Mouse (Mus musculus) gastrocnemius, adult 2 months (tissue): ENCODE data around the gene Strn4. TPM values are rescaled to one million over a fixed set of nuclear protein-coding genes. Genes with fewer than 3 reads are reported as not detected.

ENCODE experiments used
- DNase-seq: peaks from one replicate; pipeline ENCODE4 v3.0.0; 2022
- H3K27ac ChIP-seq: fragments of 200-600 bp; 2 replicates; pipeline ENCODE4 v1.8.1; 2022; ENCODE audit warnings: mild to moderate bottlenecking
- H3K4me3 ChIP-seq: fragments of 200-600 bp; 2 replicates; pipeline ENCODE4 v1.8.1; 2022; ENCODE audit warnings: mild to moderate bottlenecking, moderate library complexity
- CTCF ChIP-seq: fragments of 200-600 bp; IDR thresholded peaks from 2 replicates; pipeline ENCODE4 v1.8.1; 2022; ENCODE audit warnings: antibody characterized with exemption, mild to moderate bottlenecking, moderate library complexity
- intact Hi-C: fragments of 180-260 bp; cut with DNase I; formaldehyde crosslinking; loops from one replicate; pipeline ENCODE4 v1.15.1; 2025
- total RNA-seq, 2 experiments: library from RNA; stranded (reverse); gene quantifications; 2 replicates each; pipeline ENCODE4 v1.2.3; 2021

The Strn4 gene
- total RNA-seq, 2 experiments from 2014 or later = 16.2 to 16.6 TPM

DNA sequence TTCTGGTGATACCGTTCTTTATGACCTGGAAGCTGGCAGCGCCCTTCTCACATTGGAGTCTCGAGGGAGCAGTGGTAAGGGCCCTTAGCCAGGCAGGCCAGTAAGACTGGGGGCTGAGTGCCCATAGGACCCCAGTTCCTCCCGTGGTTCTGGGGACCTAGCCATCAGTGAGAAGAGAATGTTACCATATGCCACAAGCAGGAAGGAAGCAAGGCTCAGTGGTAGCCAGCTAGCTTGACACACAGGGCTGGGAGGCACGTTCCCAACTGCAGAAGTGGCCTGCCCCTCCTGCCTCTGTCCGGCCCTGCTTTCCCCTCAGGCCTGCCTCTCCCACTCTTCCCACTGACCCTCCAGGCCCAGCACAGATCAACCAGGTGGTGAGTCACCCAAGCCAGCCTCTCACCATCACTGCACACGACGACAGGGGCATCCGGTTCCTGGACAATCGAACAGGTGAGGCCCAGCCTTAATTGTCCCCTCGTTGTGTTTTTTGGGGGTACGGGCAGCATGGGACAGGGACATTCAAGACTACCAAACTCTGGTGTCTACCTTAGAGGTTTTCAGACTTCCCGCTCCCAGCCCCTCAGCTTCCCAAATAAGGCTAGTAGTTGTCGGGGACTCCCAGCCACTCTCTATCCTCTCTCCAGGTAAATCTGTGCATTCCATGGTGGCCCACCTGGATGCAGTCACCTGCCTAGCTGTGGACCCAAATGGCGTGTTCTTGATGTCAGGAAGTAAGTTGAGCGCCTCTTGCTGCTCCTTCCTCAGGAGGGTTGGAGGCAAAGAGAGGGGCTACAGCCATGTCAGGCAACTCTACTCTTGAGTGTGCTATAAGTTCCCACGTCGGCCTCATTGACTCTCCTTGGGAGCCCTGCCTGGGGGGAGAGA is 22.5 kb downstream of the Strn4 start:
- Histone ChIP-seq H3K27ac (no peak overlapping the region), H3K4me3 (no peak overlapping the region)
- TF ChIP-seq CTCF = no peak
- no peak for DNase-seq
- intact Hi-C loops = no loop called here

DNA sequence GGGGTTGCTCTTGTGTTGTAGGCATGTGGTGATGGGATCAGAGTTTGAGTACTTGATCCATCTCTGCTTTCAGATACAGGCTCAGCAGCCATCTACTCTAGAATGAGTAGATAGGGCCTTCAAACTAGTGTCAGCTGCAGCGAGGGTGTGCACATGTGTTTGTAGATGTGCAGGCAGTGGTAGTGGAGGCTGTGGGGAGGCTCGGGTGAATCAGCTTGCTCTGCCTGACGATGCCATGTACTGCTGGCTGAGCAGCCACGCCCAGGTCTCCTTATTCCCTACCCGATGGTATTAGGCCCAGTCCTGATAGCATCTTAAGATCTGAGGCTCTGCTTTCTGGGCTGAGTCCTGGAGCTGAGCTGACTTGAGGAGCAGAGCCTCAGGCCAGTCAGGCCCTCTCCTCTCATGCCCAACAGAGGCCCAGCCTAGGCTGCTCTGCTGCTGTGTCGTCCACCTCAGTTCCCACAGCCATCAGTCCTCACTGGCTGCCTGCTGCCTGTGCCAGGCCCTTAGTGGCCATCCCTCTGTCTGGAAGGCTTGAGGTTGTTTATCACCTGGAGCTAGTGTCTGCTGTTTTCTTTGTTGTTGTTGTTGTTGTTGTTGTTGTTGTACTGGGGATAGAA is 23.2 kb downstream of the Strn4 start:
- intact Hi-C loops = no loop called here
- DNase-seq = no peak
- Histone ChIP-seq H3K4me3 (no peak overlapping the region), H3K27ac (no peak overlapping the region)
- no peak for TF ChIP-seq CTCF

DNA sequence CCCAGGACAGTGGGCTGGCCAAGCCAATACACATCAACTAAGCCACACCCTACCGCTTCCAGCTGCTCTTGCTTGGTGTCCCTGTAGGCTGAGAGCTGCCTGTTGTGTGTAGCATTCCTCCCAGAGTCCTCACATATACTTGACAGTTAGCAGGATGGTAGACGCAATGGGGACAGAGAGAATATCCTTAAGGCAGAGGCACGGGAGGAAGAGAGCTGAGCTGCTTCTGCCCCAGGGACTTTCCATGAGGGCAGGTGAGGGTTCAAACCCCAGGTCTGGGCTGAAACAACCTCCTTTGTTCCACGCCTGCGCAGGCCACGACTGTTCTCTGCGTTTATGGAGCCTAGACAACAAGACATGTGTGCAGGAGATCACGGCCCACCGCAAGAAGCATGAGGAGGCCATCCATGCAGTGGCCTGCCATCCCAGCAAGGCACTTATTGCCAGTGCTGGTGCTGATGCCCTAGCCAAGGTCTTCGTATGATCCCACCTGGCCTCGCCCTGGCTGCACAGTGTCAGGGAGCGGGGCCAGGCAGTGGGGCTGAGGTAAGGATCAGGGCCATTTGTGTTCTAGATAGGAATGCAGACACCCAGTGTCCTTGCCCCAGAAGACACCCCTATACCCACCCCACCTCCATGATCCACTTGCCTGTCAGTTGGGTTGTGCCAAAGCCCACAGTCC is 23.9 kb downstream of the Strn4 start:
- Histone ChIP-seq H3K4me3 (no peak overlapping the region), H3K27ac (no peak overlapping the region)
- TF ChIP-seq CTCF = no peak
- no peak for DNase-seq
- intact Hi-C loops = no loop called here

DNA sequence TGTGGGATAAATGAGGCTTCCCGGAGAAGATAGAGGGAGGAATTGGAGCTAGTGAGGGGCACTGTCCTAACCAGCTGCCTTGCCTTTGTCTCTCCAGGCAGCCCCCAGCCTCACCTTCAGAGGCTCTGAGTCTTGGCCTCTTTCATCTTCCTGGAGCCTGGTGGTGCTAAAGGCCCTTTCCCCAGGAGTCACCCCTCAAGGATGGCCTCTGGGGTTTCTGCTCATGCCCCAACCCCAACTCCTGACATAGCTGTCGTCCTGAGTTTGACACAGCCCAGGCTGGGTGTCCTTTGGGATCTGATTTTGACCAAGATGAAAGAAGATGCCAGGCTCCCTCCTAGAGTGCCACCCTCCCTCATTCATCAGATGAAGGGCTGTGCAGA is 24.4 kb downstream of the Strn4 start:
- no peak overlapping the region for H3K4me3 ChIP-seq
- intact Hi-C loops = no loop called here
- TF ChIP-seq CTCF = no peak
- DNase-seq = no peak
- no peak overlapping the region for H3K27ac ChIP-seq

DNA sequence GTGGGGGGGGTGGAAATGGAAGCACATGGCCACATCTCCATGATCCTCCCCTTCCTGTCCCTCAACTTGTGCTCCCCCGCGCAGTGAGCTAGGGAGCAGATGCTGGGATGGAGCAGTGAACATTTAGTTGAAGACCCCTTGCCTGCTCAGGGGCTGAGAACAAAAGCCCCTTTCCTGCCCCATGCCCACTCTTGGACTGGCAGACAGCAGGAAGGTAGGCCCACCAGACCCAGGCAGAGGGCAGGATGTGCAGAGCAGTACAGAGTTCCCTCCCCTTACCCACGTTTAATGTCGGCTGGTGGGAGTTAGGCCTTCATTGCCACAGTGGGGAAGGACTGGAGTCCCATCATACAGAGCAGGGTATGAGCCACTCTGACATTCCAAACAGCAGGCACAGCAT is 25.4 kb downstream of the Strn4 start:
- Histone ChIP-seq H3K4me3 (no peak overlapping the region), H3K27ac (peak overlapping the region; percentile 93)
- intact Hi-C loops = no loop called here
- no peak for DNase-seq
- TF ChIP-seq CTCF = no peak

DNA sequence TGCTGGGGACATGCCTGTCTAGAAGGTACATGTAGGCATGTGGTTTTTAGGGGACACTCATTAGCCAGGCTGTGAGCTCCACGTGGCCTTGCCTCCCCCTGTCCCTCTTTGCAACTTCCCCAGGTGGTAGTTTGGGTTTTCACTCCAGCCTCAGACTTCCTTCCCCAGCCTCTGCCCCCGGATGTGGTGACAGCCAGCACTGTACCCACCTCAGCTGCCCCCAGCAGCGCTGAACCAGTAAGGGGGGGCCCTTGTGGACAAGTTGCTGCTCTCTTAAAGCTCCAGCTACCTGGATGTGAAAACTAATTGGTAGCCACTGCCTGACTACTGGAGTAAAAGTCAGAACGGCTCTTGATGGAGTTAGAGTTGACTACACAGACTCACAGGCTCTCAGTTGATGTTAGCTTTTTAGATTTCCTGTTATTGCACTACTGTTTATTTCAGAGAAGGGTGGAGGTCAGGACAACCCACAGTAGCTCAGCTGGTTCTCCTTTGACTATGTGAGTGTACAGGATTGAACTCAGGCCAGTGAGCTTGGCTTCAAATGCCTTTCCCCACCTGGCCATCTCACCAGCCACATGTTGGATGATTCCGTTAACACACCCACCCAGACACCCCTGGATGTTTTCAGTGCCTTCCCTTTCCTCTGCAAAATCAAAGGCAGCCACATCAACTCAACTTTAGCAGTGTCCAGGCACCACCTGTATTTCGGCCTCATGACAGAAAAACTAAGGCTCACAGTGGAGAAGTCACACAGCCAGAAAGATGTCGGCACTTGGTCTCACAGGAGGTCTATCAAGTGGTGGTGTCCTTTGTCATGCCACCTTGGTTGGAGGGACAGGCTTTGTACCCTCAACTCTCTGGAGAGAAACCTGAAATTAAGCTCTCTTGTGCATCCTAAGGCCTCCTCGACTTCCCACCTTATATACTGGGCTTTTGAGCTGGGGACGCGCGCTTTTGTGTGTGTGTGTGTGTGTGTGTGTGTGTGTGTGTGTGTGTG is 26.2 kb downstream of the Strn4 start:
- TF ChIP-seq CTCF = no peak
- intact Hi-C loops = no loop called here
- DNase-seq = no peak

DNA sequence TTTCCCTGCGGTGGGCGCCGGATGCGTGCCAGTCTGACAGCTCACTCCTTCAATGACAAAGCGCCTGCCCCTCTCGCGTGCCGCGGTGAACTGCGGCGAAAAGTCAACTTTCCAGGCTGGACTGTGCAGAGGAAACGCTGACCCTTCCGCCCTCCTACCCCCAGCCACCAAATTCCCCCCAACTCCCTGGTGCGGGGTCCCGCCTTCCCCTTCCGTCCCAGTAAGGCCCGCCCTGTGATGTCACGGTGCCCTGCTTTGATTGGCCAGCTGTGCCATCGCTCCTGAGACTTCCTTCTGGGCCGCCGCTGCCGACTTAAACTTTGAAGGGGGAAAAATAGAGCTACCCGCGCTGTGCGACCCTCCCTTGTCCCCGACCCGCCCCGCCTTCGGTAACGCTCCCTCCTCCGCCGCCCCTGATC is 27.0 kb downstream of the Strn4 start, which contains the start of gene Prkd2:
Prkd2 (plus strand) TSS at position 258 of the 419 bp plus-strand sequence.
- peak; percentile 92 for DNase-seq
- H3K4me3 ChIP-seq = peak within 1 kb of the TSS; percentile 92
- peak within 1 kb of the TSS; percentile 93 for H3K27ac ChIP-seq
- no peak for TF ChIP-seq CTCF
- intact Hi-C loops = no loop called here

More for the DNA sequence above, 26.2 kb downstream of the Strn4 start:
- peak overlapping the region; percentile 92 for H3K4me3 ChIP-seq
- H3K27ac ChIP-seq = peak overlapping the region; percentile 93

DNA sequence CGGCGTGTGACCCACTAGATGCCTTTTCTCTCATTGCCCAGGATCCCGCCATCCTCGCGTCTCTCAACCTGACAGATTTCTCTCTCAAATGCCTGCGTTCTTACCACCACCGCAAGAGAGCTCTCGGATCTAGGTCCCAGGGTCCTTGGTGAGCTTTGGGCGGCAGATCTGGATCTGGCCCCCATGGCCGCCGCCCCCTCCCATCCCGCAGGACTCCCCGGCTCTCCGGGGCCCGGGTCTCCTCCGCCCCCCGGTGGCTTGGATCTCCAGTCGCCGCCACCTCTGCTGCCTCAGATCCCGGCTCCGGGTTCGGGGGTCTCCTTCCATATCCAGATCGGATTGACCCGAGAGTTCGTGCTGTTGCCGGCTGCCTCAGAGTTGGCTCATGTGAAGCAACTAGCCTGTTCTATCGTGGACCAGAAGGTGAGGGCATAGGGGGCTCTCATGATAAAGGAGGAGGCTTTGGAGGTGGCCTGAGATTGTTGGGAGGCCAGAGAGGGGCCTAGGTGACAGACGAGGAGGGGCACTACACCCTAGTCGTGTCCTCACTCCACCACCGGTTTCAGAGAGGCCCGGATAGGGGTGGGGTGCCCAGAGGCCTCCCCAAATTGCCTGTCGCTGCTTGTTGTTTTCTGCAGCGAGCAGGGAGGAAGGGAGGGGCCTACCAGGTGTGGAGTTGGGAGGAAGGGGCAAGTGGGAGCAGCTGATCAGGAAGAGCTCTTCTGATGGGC is 27.9 kb downstream of the Strn4 start:
- intact Hi-C loops = no loop called here
- peak; percentile 44 for DNase-seq

DNA sequence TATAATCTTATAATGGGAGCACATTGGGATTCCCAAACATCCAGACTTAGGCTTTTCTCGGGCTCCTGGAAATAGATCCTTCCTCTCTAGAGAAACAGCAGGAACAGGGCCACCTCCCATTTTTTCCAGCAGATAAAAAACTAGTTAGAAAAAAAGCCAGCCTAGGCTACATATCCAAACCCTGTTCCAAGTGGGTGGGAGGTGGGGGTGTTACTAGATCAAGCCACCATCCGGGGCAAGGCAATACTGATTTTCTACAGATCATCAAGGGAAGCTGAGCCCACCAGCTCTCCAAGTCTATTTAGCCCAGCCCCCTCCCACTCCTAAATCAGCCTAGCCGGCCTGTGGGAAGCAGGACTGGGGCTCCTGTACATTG is 29.0 kb downstream of the Strn4 start:
- DNase-seq = no peak
- Histone ChIP-seq H3K4me3 (peak overlapping the region; percentile 92), H3K27ac (peak overlapping the region; percentile 93)
- intact Hi-C loops = no loop called here
- no peak for TF ChIP-seq CTCF

More for the DNA sequence above, 27.9 kb downstream of the Strn4 start:
- TF ChIP-seq CTCF = no peak
- Histone ChIP-seq H3K4me3 (peak overlapping the region; percentile 92), H3K27ac (peak overlapping the region; percentile 93)

DNA sequence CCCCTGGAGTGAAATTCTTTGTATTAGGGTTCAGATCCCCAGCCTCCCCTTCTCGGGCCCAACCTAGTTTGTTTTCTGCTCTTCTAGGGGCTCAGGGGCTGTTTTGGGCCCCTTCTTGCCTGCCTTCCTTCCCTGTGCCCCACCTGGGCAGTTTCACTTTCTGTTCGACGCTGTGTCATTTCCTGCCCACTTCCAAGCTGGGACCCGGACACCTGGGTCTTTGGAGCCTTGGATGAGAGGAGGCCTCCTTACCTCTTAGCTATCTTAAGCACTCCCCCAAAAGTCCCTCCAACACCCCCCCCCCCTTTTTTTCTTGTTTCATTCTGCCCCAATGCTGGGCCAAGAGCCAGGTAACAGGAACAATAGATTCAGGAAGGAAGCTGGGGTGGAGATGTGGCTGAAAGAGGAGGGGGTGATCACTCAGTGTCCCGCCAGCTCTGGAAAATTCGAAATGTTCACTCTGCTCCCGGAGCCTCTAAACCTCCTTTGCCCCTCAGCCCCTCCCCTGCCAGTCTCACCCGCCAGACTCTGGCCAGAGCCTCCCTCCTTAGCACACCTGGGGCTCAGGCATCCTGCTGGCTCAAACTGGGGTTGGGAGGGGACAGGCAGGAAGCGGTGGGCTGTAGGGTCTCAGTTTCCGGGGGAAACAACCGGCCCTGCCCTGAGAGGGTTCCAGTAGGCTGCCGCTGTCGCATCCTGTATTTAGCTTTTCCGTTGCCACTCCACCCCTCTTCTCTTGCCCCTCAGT is 29.6 kb downstream of the Strn4 start:
- H3K27ac ChIP-seq = peak overlapping the region; percentile 93
- peak overlapping the region; percentile 92 for H3K4me3 ChIP-seq
- intact Hi-C loops = no loop called here
- no peak for TF ChIP-seq CTCF
- DNase-seq = peak; percentile 45

DNA sequence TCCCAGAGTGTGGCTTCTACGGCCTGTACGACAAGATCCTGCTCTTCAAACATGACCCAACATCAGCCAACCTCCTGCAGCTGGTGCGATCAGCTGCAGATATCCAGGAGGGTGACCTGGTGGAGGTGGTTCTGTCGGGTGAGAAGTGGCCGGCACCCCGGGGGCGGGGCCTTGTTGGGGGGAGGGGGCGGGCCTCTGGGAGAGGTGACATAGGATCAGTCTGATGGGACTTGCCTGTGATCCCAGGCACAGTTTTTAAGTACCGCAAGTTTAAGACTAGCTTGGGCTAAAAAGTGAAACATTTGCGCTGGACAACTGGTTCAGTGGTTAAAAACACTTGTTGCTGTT is 30.1 kb downstream of the Strn4 start:
- Histone ChIP-seq H3K27ac (peak overlapping the region; percentile 93), H3K4me3 (peak overlapping the region; percentile 92)
- TF ChIP-seq CTCF = no peak
- intact Hi-C loops = no loop called here
- DNase-seq = no peak
